Mouse (Mus musculus) CH12.LX (cell line): ENCODE results near the gene Rps19bp1. TPM values are rescaled to one million over a fixed set of nuclear protein-coding genes. Genes with fewer than 3 reads are reported as not detected.

Source experiments
- polyA plus RNA-seq: library from polyadenylated mRNA; unstranded; fragments of >175 nt; gene quantifications from 2 replicates; pipeline ENCODE4 v1.2.1, GENCODE M21; 2012; ENCODE audit warnings: low read depth; ENCODE audit not compliant: insufficient read length
- total RNA-seq, 2 experiments: library from RNA; depleted of rRNA; stranded (reverse); fragments of 300-350 nt in 1 of 2; fragments of >200 nt in 1 of 2; gene quantifications; 2 replicates each; pipeline ENCODE4 v1.2.3; 2012 to 2014

The Rps19bp1 gene
- total and polyA plus RNA-seq, 3 experiments = 47.1 to 91.2 (median 63.3) TPM

Other genes starting within 250 kb of the Rps19bp1 start
- gene Pdgfb, start 249.3 kb downstream of the Rps19bp1 start, total RNA-seq (2012; rRNA removed) = not detected in 2 replicates
- not detected in 2 replicates for gene Pdgfb, start 249.3 kb downstream of the Rps19bp1 start, total RNA-seq (2014; rRNA removed)
- not detected in 2 replicates for gene Pdgfb, start 249.3 kb downstream of the Rps19bp1 start, polyA plus RNA-seq
- gene Syngr1, start 173.0 kb downstream of the Rps19bp1 start, total RNA-seq (2012; rRNA removed) = 10.7 and 14.8 TPM in 2 replicates
- gene Syngr1, start 173.0 kb downstream of the Rps19bp1 start, total RNA-seq (2014; rRNA removed) = 6.0 and 9.7 TPM in 2 replicates
- 7.0 and 11.3 TPM in 2 replicates for gene Syngr1, start 173.0 kb downstream of the Rps19bp1 start, polyA plus RNA-seq
- gene Rpl3, start 172.4 kb downstream of the Rps19bp1 start, total RNA-seq (2012; rRNA removed) = 3,351 and 3,819 TPM in 2 replicates
- gene Rpl3, start 172.4 kb downstream of the Rps19bp1 start, total RNA-seq (2014; rRNA removed) = 2,106 and 2,198 TPM in 2 replicates
- gene Rpl3, start 172.4 kb downstream of the Rps19bp1 start, polyA plus RNA-seq = 2,552 and 2,592 TPM in 2 replicates
- 15.1 and 17.7 TPM in 2 replicates for gene Tab1, start 131.2 kb downstream of the Rps19bp1 start, total RNA-seq (2012; rRNA removed)
- gene Tab1, start 131.2 kb downstream of the Rps19bp1 start, total RNA-seq (2014; rRNA removed) = 10.4 and 12.0 TPM in 2 replicates
- 11.4 and 11.6 TPM in 2 replicates for gene Tab1, start 131.2 kb downstream of the Rps19bp1 start, polyA plus RNA-seq
- 0.13 and 0.21 TPM in 2 replicates for gene Mgat3, start 90.6 kb downstream of the Rps19bp1 start, total RNA-seq (2012; rRNA removed)
- gene Mgat3, start 90.6 kb downstream of the Rps19bp1 start, total RNA-seq (2014; rRNA removed) = 0.15 and 0.36 TPM in 2 replicates
- gene Mgat3, start 90.6 kb downstream of the Rps19bp1 start, polyA plus RNA-seq = 0.05 and 0.09 TPM in 2 replicates
- gene Mief1, start 30.3 kb downstream of the Rps19bp1 start, total RNA-seq (2012; rRNA removed) = 34.4 and 35.4 TPM in 2 replicates
- gene Mief1, start 30.3 kb downstream of the Rps19bp1 start, total RNA-seq (2014; rRNA removed) = 18.8 and 20.7 TPM in 2 replicates
- gene Mief1, start 30.3 kb downstream of the Rps19bp1 start, polyA plus RNA-seq = 19.2 and 23.3 TPM in 2 replicates
- not detected in 2 replicates for gene AC140267.1, start 28.5 kb downstream of the Rps19bp1 start, total RNA-seq (2012; rRNA removed)
- not detected in 2 replicates for gene AC140267.1, start 28.5 kb downstream of the Rps19bp1 start, total RNA-seq (2014; rRNA removed)
- gene AC140267.1, start 28.5 kb downstream of the Rps19bp1 start, polyA plus RNA-seq = 6.5 TPM in 1 of 2 replicates, not detected in the other
- 351 and 486 TPM in 2 replicates for gene Atf4, start 9.1 kb downstream of the Rps19bp1 start, total RNA-seq (2012; rRNA removed)
- 721 and 819 TPM in 2 replicates for gene Atf4, start 9.1 kb downstream of the Rps19bp1 start, total RNA-seq (2014; rRNA removed)
- 324 and 357 TPM in 2 replicates for gene Atf4, start 9.1 kb downstream of the Rps19bp1 start, polyA plus RNA-seq
- under 0.01 TPM in 1 of 2 replicates, not detected in the other for gene Cacna1i, start 22.9 kb upstream of the Rps19bp1 start, total RNA-seq (2012; rRNA removed)
- gene Cacna1i, start 22.9 kb upstream of the Rps19bp1 start, total RNA-seq (2014; rRNA removed) = 0.03 TPM in 1 of 2 replicates, not detected in the other
- not detected in 2 replicates for gene Cacna1i, start 22.9 kb upstream of the Rps19bp1 start, polyA plus RNA-seq